Mouse (Mus musculus): ENCODE measurements around the gene Drosha.
"Not testable (repeated sequence)": the region's sequence is repeated elsewhere in the genome, so short reads cannot be mapped to it uniquely, and the experiment has no call there.

Gene Drosha

GRCm38 (mm10) chr15:12824197-12824952 is at the start of gene Drosha, which contains the start of gene 6030458C11Rik:
Gene Drosha (plus strand): TSS chr15:12824815.
Gene 6030458C11Rik (minus strand): TSS chr15:12824649.
- peak; percentile 96 for DNase-seq (ENCODE audit: low spot score)

DNA sequence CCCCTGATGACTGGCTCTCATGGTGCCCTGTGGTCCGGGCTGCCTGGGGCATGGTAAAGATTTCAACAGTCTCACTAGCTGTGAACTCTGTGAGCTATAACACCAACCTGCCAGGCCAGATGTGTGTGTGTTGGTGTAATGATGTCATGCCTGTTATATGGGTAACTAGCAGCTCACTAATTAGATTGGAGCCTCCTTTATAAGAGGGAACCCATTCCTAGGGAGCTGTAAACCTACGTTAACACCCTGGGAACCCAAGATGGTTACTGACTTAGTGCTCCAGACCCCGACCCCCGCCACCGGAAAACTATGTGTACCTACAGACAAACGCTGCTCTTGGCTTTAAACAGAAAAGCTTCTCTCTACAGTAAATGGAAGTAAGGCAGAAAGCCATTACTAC is 43.3 kb upstream of the Drosha start:
- DNase-seq (ENCODE audit: low spot score): no peak

- DNase-seq (ENCODE audit: low spot score): no peak
Measured at GRCm38 (mm10) chr15:12781729-12782326, 42.8 kb upstream of the Drosha start.

DNA sequence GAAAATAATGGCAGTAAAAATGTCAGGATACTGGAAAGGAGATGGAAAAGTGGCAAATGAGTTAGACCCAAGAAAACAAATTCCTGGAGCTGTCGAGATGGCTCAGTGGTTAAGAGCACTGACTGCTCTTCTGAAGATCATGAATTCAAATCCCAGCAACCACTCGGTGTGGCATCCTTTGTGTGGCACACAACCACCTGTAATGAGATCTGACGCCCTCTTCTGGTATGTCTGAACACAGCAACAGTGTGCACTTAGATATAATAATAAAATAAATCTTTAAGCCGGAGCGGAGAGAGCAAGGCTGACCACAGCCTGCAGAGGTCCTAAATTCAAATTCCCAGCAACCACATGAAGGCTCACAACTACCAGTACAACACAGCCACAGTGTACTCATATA is 36.1 kb upstream of the Drosha start:
- DNase-seq (ENCODE audit: low spot score): no peak

GRCm38 (mm10) chr15:12789406-12789867 is 35.2 kb upstream of the Drosha start:
- DNase-seq (ENCODE audit: low spot score): no peak

DNA sequence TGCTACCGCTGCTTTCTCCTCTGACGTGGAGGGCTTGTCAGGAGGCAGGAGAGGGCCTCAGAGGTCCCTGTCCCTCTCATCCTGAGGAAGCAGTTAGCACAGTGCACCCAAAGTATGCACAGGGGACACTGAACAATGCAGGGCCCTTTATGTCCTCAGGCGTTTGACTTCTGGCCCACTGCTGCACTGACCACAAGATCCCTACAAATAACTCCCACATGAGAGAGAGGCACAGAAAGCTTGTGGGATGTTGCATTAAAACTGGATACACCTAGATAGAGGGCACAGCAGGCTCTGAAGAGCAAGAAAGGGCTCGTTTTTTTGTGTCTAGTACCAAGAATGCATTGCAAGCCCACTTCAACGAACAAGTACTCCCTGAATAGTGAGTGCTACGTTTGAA is 30.3 kb upstream of the Drosha start:
- DNase-seq (ENCODE audit: low spot score): no peak

DNA sequence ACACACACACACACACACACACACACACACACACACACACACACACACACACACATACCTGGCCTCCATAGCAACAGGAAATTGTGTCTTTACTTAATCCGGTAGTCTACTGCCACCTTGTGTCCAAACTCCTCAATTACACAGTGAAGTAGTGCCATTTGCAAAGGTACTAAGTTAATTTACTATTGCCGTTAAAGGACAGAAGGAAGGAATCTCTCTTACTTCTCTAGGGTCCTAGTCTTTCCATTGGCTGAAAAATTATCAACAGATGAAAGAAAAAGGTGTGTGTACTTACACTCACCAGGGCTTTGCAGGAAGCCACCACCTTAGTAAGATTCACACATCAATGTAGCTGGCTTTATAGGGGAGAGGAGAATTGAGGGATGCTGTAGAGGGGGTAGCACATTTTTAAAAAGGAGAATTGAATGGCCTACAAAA is 29.1 kb upstream of the Drosha start:
- no peak for DNase-seq (ENCODE audit: low spot score)

DNA sequence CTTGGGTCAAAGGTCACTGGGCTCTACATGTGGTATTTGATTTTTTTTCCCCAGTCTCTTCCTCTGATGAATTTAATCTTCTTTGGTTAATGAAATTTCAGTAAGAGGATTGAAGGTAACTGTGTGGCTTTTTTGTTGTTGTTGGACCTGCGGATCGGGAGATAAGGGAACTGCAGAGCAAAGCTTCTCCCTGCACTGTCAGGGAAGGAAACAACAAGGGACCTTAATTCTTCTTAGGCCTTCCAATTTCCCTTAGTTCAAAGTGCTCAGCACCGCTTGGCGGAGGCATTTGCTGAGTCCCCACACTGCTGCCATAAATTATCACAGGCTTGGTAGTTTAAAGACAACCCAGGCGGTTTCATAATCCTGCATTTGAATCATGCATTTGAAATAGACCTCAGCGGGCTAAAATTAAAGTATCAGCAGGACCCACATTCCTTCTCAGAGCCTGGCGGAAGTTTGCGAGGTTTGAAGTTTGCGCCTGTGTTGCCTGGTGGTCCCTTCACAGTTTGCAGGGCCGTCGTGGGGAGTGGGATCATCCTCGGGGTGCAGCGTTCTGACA is 28.6 kb upstream of the Drosha start:
- no peak for DNase-seq (ENCODE audit: low spot score)

GRCm38 (mm10) chr15:12798043-12798442 is 26.6 kb upstream of the Drosha start:
- DNase-seq (ENCODE audit: low spot score): no peak

DNA sequence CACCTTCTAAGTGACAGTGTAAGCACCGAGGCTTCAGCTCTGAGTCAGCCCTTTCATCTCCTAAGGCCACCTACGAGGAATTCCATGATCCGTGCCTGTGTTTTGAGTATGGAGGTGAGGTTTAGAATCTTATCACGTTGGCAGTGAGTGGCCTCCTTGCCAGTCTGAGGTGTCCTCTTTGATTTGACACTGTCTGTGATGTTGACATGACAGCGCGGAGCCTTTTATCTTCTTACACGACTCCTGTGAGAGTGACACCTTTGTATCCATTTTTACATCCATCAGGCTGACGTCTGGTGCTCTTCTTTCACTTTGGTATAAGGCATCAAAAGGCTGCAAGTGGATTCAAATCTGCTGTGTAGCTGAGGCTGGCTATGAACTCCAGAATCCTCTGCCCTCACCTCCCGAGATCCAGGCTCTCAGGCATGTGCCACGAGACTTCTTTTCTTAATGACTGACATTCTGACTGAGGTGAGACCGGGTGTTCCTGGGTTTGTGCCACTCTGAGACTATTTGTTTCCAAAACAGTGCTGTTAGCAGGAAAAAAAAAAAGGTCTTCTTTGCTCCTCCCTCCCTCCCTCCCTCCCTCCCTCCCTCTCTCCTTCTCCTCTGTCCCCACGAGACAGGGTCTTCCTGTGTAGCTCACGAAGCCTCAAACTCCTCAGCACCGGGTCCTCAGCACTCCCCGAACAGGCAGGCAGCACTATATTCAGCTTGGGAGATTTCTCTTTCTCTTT is 24.0 kb upstream of the Drosha start:
- DNase-seq (ENCODE audit: low spot score): no peak

- DNase-seq (ENCODE audit: low spot score): not testable (repeated sequence)
Measured at GRCm38 (mm10) chr15:12801142-12801506, 23.5 kb upstream of the Drosha start.

- no peak for DNase-seq (ENCODE audit: low spot score)
Measured at GRCm38 (mm10) chr15:12805071-12805470, 19.5 kb upstream of the Drosha start.

DNA sequence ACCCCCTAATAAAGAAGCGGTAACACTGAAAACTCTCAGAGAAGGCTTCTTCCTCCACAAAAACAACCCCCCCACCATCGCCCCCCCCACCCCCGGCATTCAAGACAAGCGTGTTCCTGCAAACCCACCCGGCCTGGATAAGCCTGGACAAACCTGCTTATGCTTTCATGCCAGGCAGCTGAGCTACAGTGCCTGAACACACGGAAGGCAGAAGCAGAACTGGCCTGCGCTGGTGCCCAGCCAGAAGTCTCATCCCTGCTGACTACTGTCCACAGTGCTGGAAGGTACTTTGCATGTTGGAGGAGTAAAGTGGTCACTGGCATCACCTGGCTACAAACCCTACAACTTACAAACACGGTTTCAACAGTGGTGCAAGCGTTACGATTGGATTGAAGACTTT is 17.5 kb upstream of the Drosha start:
- no peak for DNase-seq (ENCODE audit: low spot score)

- no peak for DNase-seq (ENCODE audit: low spot score)
Measured at GRCm38 (mm10) chr15:12809305-12809704, 15.3 kb upstream of the Drosha start.

- no peak for DNase-seq (ENCODE audit: low spot score)
Measured at GRCm38 (mm10) chr15:12812646-12813045, 12.0 kb upstream of the Drosha start.

GRCm38 (mm10) chr15:12817592-12817991 is 7.0 kb upstream of the Drosha start:
- no peak for DNase-seq (ENCODE audit: low spot score)

GRCm38 (mm10) chr15:12822416-12823395 is 1.9 kb upstream of the Drosha start:
- DNase-seq (ENCODE audit: low spot score): no peak

DNA sequence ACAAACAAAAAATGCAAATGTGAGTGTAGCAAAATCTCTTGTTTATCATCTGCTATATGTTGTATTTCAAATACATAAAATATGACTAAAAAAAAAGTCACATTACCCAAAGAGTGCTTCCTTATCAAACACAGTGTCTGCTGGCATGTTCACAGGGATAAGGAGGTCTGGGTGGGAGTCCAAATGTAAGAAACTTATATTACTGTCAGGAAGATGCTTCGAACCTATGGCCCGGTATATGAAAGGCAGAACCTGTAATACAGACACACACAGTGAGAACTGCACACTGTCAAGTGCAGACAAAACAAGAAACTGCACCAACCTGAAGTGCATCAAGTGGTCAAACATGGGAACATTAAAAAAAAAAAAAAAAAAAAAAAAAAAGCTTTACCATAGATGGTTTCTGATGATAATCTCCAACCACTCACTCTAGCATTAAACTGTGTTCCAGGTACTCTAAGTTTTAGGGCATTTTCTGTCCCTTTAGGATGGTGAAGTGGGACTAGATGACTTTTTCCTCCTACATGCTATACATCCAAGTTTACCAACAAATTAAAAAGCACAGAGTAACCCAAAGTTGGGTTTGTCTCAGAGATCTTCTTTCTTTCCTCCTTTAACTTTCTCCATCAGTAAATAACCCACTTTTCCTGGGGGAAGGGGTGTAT is 1.0 kb upstream of the Drosha start:
- DNase-seq (ENCODE audit: low spot score): no peak

DNA sequence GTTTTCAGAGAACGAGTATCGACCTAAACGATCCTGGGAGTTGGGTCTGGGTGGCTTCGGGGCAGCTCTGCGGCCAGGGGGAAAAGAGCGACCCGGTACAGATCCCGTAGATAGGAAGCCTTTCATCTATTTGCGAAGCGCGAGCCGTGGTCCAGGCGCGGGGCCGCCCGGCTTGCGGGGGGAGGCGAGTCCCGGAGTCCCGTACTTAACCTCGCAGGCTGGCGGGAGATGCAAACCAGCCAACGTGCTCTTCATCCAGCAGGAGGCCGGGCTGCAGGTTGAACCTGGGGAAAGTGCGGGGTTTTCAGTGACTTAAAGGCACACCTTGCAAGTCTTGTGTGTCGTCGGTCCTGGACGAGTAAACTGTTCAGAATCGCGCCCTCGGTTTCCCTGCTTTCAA is 350 bp downstream of the Drosha start:
- DNase-seq (ENCODE audit: low spot score): peak; percentile 7

- DNase-seq (ENCODE audit: low spot score): no peak
Measured at GRCm38 (mm10) chr15:12825408-12825807, 793 bp downstream of the Drosha start.

DNA sequence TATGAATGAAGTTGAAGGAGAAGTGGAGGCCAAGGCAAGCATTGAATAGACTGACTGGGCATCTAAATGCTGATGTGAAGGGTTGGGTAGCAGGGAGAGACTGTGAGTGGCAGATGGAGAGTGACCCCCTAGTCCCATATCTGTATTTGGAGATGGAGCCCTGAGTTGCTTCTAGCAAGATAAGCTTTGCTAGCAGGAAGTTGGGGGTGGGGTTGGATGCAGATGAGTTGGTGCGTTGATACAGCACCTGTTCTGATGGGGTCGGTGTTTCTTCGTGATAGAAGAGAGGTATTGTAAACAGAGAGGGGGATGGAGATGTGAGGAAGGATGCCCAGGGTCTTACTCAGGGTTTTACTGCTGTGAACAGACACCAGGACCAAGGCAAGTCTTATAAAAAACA is 5.3 kb downstream of the Drosha start:
- no peak for DNase-seq (ENCODE audit: low spot score)
